Mouse (Mus musculus) layer of hippocampus, postnatal 10 days (tissue): ENCODE measurements around the gene Hist2h2bb. TPM values are rescaled to one million over a fixed set of nuclear protein-coding genes. Genes with fewer than 3 reads are reported as not detected.

ENCODE experiments used
- DNase-seq, 2 experiments: peaks; one replicate each; pipeline ENCODE4 v3.0.0; 2021; ENCODE audit warnings: low spot score in 2 of 2
- long read RNA-seq: library from polyadenylated mRNA; stranded (forward); transcript quantifications from one replicate; pipeline ENCODE4 v2.0.0, GENCODE M21; 2023
- total RNA-seq, 2 experiments: library from RNA; stranded (reverse); gene quantifications; 2 replicates each; pipeline ENCODE4 v1.2.3; 2021

The Hist2h2bb gene
- 100 to 1,000 TPM; 211 to 217 TPM for total RNA-seq
- long read RNA-seq, result 0 reads

- DNase-seq, result peak; percentile 84 to 90
Measured at GRCm38 (mm10) chr3:96269511-96270474, at the start of gene Hist2h2bb. Hist2h2bb (plus strand) TSS chr3:96269752.

- DNase-seq, result peak in 1 of 2 experiments; percentile 69
Measured at GRCm38 (mm10) chr3:96220131-96220764, 49.3 kb upstream of the Hist2h2bb start.

GRCm38 (mm10) chr3:96220765-96221639, 48.5 kb upstream of the Hist2h2bb start, which contains the start of the genes Hist2h2ac and Hist2h2be:
Hist2h2ac (minus strand) TSS chr3:96220880.
Hist2h2be (plus strand) TSS chr3:96221119.
- DNase-seq, result peak; percentile 59 to 81

GRCm38 (mm10) chr3:96221640-96222038, 47.9 kb upstream of the Hist2h2bb start:
- no peak for DNase-seq

- no peak for DNase-seq
Measured at GRCm38 (mm10) chr3:96222774-96223173, 46.8 kb upstream of the Hist2h2bb start.

GRCm38 (mm10) chr3:96225421-96225820, 44.1 kb upstream of the Hist2h2bb start:
- no peak for DNase-seq

- DNase-seq, result no peak
Measured at GRCm38 (mm10) chr3:96226695-96227648, 42.6 kb upstream of the Hist2h2bb start.

GRCm38 (mm10) chr3:96228828-96229227, 40.7 kb upstream of the Hist2h2bb start:
- DNase-seq, result no peak

GRCm38 (mm10) chr3:96230404-96230803, 39.1 kb upstream of the Hist2h2bb start:
- no peak for DNase-seq

- DNase-seq, result no peak
Measured at GRCm38 (mm10) chr3:96230910-96231757, 38.4 kb upstream of the Hist2h2bb start.

GRCm38 (mm10) chr3:96231758-96232120, 37.8 kb upstream of the Hist2h2bb start:
- DNase-seq, result no peak

GRCm38 (mm10) chr3:96234914-96235313, 34.6 kb upstream of the Hist2h2bb start:
- no peak for DNase-seq

- DNase-seq, result no peak
Measured at GRCm38 (mm10) chr3:96235836-96236235, 33.7 kb upstream of the Hist2h2bb start.

GRCm38 (mm10) chr3:96236834-96237334, 32.7 kb upstream of the Hist2h2bb start:
- no peak for DNase-seq

- no peak for DNase-seq
Measured at GRCm38 (mm10) chr3:96237335-96237903, 32.1 kb upstream of the Hist2h2bb start.

- DNase-seq, result no peak
Measured at GRCm38 (mm10) chr3:96237904-96238511, 31.5 kb upstream of the Hist2h2bb start.

- peak; percentile 25 to 38 for DNase-seq
Measured at GRCm38 (mm10) chr3:96238954-96239793, 30.4 kb upstream of the Hist2h2bb start, which contains the start of gene Hist2h3c2. Hist2h3c2 (minus strand) TSS chr3:96239127.
